Mouse (Mus musculus) CH12.LX (cell line): ENCODE data around the gene Phrf1. TPM values are rescaled to one million over a fixed set of nuclear protein-coding genes. Genes with fewer than 3 reads are reported as not detected.
A peak's percentile ranks its signal among the peaks of the same experiment; 100 is the strongest.

Experiments used
- DNase-seq: peaks from one replicate; pipeline ENCODE4 v3.0.0-alpha.2; 2013; ENCODE audit errors: extremely low read depth
- H3K27ac ChIP-seq: 2 replicates; pipeline ENCODE4 v1.5.1; 2012; ENCODE audit warnings: low read depth, mild to moderate bottlenecking, control low read depth, moderate library complexity; ENCODE audit not compliant: insufficient read depth
- H3K27me3 ChIP-seq: replicated peaks from 2 replicates; pipeline ENCODE3; 2012; ENCODE audit warnings: inconsistent platforms
- H3K36me3 ChIP-seq, 2 experiments: replicated peaks in 1 of 2; 2 replicates each; pipeline versions ENCODE3 to v1.6.1; 2012; ENCODE audit warnings: inconsistent platforms in 1 of 2, low read length in 1 of 2, mild to moderate bottlenecking in 1 of 2, mixed read lengths in 1 of 2, moderate library complexity in 1 of 2; ENCODE audit not compliant: control insufficient read depth in 1 of 2, insufficient read depth in 1 of 2
- H3K4me1 ChIP-seq, 2 experiments: 2 replicates each; pipeline ENCODE4 v1.6.1; 2012; ENCODE audit warnings: inconsistent platforms in 1 of 2, moderate library complexity in 1 of 2; ENCODE audit not compliant: insufficient read depth in 2 of 2, control insufficient read depth in 1 of 2
- H3K4me2 ChIP-seq: 2 replicates; pipeline ENCODE4 v1.6.1; 2012; ENCODE audit warnings: low read depth, mild to moderate bottlenecking, control low read depth; ENCODE audit not compliant: poor library complexity, insufficient read depth, severe bottlenecking
- H3K4me3 ChIP-seq, 3 experiments: fragments of 150-350 bp in 1 of 3; sonication (generic) in 1 of 3; replicated peaks in 1 of 3; 2 replicates each; pipeline versions ENCODE3 to v1.5.1; 2011 to 2012; ENCODE audit warnings: low read depth in 2 of 3, low read length in 2 of 3, mild to moderate bottlenecking in 2 of 3, moderate library complexity in 2 of 3, control low read depth in 1 of 3, improper control_type of control experiment in 1 of 3, inconsistent platforms in 1 of 3, mixed read lengths in 1 of 3; ENCODE audit not compliant: poor library complexity in 1 of 3
- H3K79me2 ChIP-seq: replicated peaks from 2 replicates; pipeline ENCODE4 v1.6.1; 2012; ENCODE audit warnings: mild to moderate bottlenecking, moderate library complexity; ENCODE audit not compliant: control insufficient read depth, poor library complexity, insufficient read depth, severe bottlenecking; ENCODE audit errors: extremely low read depth
- H3K9ac ChIP-seq: 2 replicates; pipeline ENCODE4 v1.6.1; 2012; ENCODE audit warnings: low read depth, mild to moderate bottlenecking, control low read depth, moderate library complexity; ENCODE audit not compliant: insufficient read depth
- H3K9me3 ChIP-seq: replicated peaks from 2 replicates; pipeline ENCODE3; 2012; ENCODE audit warnings: low read length, inconsistent platforms, mixed read lengths
- CHD1 ChIP-seq: IDR thresholded peaks from 2 replicates; pipeline ENCODE4 v1.6.1; 2012; ENCODE audit warnings: low read depth, low read length, improper control_type of control experiment, inconsistent platforms
- ETS1 ChIP-seq: conservative IDR thresholded peaks from 2 replicates; pipeline ENCODE4 v1.6.1; 2012; ENCODE audit warnings: low read depth, mild to moderate bottlenecking, inconsistent platforms, low read length, improper control_type of control experiment, moderate library complexity
- JUN ChIP-seq: IDR thresholded peaks from 2 replicates; pipeline ENCODE4 v1.6.1; 2011; ENCODE audit warnings: low read depth, mild to moderate bottlenecking, low read length, improper control_type of control experiment, moderate library complexity; ENCODE audit not compliant: insufficient read depth
- JUND ChIP-seq: conservative IDR thresholded peaks from 2 replicates; pipeline ENCODE4 v1.6.1; 2011; ENCODE audit warnings: low read depth, low read length, improper control_type of control experiment
- MAFK ChIP-seq: IDR thresholded peaks from 2 replicates; pipeline ENCODE4 v1.6.1; 2011; ENCODE audit warnings: low read length, improper control_type of control experiment; ENCODE audit not compliant: insufficient replicate concordance
- MAX ChIP-seq: IDR thresholded peaks from 2 replicates; pipeline ENCODE4 v1.6.1; 2011; ENCODE audit warnings: low read length, improper control_type of control experiment
- MEF2A ChIP-seq: IDR thresholded peaks from 2 replicates; pipeline ENCODE4 v1.6.1; 2014; ENCODE audit warnings: low read depth, mild to moderate bottlenecking, inconsistent platforms, low read length, improper control_type of control experiment, borderline replicate concordance
- MXI1 ChIP-seq: IDR thresholded peaks from 2 replicates; pipeline ENCODE4 v1.6.1; 2011; ENCODE audit warnings: mild to moderate bottlenecking, low read depth, low read length, improper control_type of control experiment
- NELFE ChIP-seq: IDR thresholded peaks from 2 replicates; pipeline ENCODE4 v1.6.1; 2011; ENCODE audit warnings: low read depth, low read length, improper control_type of control experiment
- PAX5 ChIP-seq: IDR thresholded peaks from 2 replicates; pipeline ENCODE4 v1.6.1; 2012; ENCODE audit warnings: low read length, inconsistent platforms, mixed read lengths
- POLR2A ChIP-seq: IDR thresholded peaks from 2 replicates; pipeline ENCODE4 v1.6.1; 2011; ENCODE audit warnings: low read depth, mild to moderate bottlenecking, improper control_type of control experiment, low read length
- RAD21 ChIP-seq: IDR thresholded peaks from 2 replicates; pipeline ENCODE4 v1.6.1; 2011; ENCODE audit warnings: low read depth, mild to moderate bottlenecking, low read length, improper control_type of control experiment, moderate library complexity
- RCOR1 ChIP-seq: conservative IDR thresholded peaks from 2 replicates; pipeline ENCODE4 v1.6.1; 2012; ENCODE audit warnings: low read depth, mild to moderate bottlenecking, inconsistent platforms, low read length, improper control_type of control experiment
- SMC3 ChIP-seq: IDR thresholded peaks from 2 replicates; pipeline ENCODE4 v1.6.1; 2011; ENCODE audit warnings: low read depth, low read length, improper control_type of control experiment
- TBP ChIP-seq: conservative IDR thresholded peaks from 2 replicates; pipeline ENCODE4 v1.6.1; 2011; ENCODE audit warnings: low read depth, low read length, improper control_type of control experiment
- TCF12 ChIP-seq: IDR thresholded peaks from 2 replicates; pipeline ENCODE4 v1.6.1; 2014; ENCODE audit warnings: low read depth, mild to moderate bottlenecking, inconsistent platforms, low read length, improper control_type of control experiment
- UBTF ChIP-seq: IDR thresholded peaks from 2 replicates; pipeline ENCODE4 v1.6.1; 2012; ENCODE audit warnings: low read depth, mild to moderate bottlenecking, inconsistent platforms, low read length, improper control_type of control experiment, moderate library complexity
- USF1 ChIP-seq: IDR thresholded peaks from 2 replicates; pipeline ENCODE4 v1.6.1; 2014; ENCODE audit warnings: low read depth, mild to moderate bottlenecking, inconsistent platforms, low read length, improper control_type of control experiment
- ZKSCAN1 ChIP-seq: IDR thresholded peaks from 2 replicates; pipeline ENCODE4 v1.6.1; 2012; ENCODE audit warnings: low read depth, inconsistent platforms, low read length, improper control_type of control experiment, borderline replicate concordance
- ZMIZ1 ChIP-seq: IDR thresholded peaks from 2 replicates; pipeline ENCODE4 v1.6.1; 2012; ENCODE audit warnings: low read depth, mild to moderate bottlenecking, inconsistent platforms, low read length, improper control_type of control experiment
- dilution Hi-C: fragments of 300-500 bp; cut with MboI; formaldehyde crosslinking; loops from 2 replicates; pipeline ENCODE4 v1.14.3; 2020; ENCODE audit warnings: low sequenced_read_pairs; ENCODE audit not compliant: extremely low pct_unique_long_range_greater_than_20kb, extremely low pct_ligation_motif_present
- in situ Hi-C: fragments of 300-500 bp; cut with MboI; formaldehyde crosslinking; loops from 3 replicates; pipeline ENCODE4 v1.14.3; 2019; ENCODE audit warnings: low sequenced_read_pairs, low pct_ligation_motif_present, low pct_unique_long_range_greater_than_20kb, mixed read lengths
- polyA plus RNA-seq: library from polyadenylated mRNA; unstranded; fragments of >175 nt; gene quantifications from 2 replicates; pipeline ENCODE4 v1.2.1, GENCODE M21; 2012; ENCODE audit warnings: low read depth; ENCODE audit not compliant: insufficient read length
- total RNA-seq, 2 experiments: library from RNA; depleted of rRNA; stranded (reverse); fragments of 300-350 nt in 1 of 2; fragments of >200 nt in 1 of 2; gene quantifications; 2 replicates each; pipeline ENCODE4 v1.2.3; 2012 to 2014

Phrf1 gene
- total and polyA plus RNA-seq, 3 experiments, result 22.4 to 59.2 (median 52.5) TPM

DNA sequence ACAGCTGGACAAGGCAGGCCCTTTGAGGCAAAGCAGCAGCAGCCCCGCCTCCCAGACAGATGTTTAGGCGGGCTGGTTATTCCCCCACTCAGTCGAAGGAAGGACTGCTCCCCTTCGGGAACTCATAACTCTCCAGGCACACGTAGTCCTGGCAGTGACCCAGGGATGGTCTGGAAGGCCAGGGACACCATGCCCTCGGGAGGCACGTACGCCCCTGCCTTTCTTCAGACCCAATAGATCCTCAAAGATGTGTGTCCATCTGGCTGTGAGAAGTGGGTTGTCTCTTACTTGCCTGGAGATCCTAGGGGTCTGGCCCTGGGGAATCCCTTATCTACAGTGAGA lies 6.5 kb upstream of the Phrf1 start:
- TF ChIP-seq TCF12, result 0 out of 2 replicates have a peak, but pooled peaks have one; percentile 37
- TF ChIP-seq PAX5, result no peak
- Histone ChIP-seq H3K27ac (no peak overlapping the region), H3K27me3 (peaks cover 19% of the 10 kb centered on the region), H3K9me3 (peaks cover 6% of the 10 kb centered on the region), H3K4me1 (peaks cover 13 to 44% of the 10 kb centered on the region in 2 experiments), H3K36me3 (peaks cover 0 to 26% of the 10 kb centered on the region in 2 experiments), H3K9ac (peak overlapping the region; percentile 51), H3K79me2 (no peaks in the 10 kb centered on the region), H3K4me2 (peak overlapping the region; percentile 52; the same call in 1 of the 2 replicates), H3K4me3 (peak overlapping the region in 2 of 3 experiments; percentile 5 to 39)
- DNase-seq, result no peak
- dilution Hi-C loops (no loop called here), in situ Hi-C loops (no loop called here)

DNA sequence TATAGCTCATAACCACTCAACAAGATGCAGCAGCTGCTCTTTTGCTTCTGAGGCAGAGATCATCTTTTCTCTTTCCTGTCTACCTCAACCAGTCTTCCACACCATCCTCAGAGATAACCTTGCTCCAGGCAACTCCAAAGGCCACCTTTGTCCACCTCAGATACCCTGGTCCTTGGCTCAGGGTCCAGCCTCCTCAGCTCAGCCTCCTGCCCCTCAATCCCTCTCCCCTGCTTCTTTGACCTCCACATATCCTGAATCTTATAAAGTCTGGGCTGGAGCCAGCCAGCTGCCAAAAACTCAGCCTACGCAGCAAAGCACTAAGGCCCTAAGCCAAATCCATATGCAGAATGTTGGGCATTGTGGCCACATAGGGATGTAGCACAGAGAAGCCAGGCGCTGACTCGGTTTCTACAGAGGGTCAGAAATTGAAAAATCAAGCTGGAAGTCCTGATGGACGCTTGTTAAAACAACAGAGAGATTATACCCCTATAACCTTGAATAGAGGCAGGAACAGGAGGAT lies 5.8 kb upstream of the Phrf1 start:
- H3K27ac ChIP-seq, result no peak overlapping the region
- dilution Hi-C loops (no loop called here), in situ Hi-C loops (no loop called here)
- H3K4me1 ChIP-seq, result peaks cover 13 to 44% of the 10 kb centered on the region in 2 experiments
- no peaks in the 10 kb centered on the region for H3K79me2 ChIP-seq
- peaks cover 22% of the 10 kb centered on the region for H3K27me3 ChIP-seq
- no peak for DNase-seq
- TF ChIP-seq TCF12, result no peak
- TF ChIP-seq ETS1, result no peak
- no peak for TF ChIP-seq ZMIZ1
- no peak for TF ChIP-seq MAX
- no peak for TF ChIP-seq POLR2A
- TF ChIP-seq RCOR1, result no peak
- TF ChIP-seq SMC3, result no peak
- no peak for TF ChIP-seq RAD21
- no peak for TF ChIP-seq JUND
- no peak for TF ChIP-seq NELFE
- no peak for TF ChIP-seq CHD1
- TF ChIP-seq MAFK, result no peak
- TF ChIP-seq USF1, result no peak
- TF ChIP-seq MXI1, result no peak
- no peak for TF ChIP-seq UBTF
- no peak for TF ChIP-seq MEF2A
- TF ChIP-seq ZKSCAN1, result no peak
- no peak for TF ChIP-seq TBP
- no peak for TF ChIP-seq JUN
- H3K36me3 ChIP-seq, result peaks cover 0 to 20% of the 10 kb centered on the region in 2 experiments
- H3K4me3 ChIP-seq, result no peak overlapping the region
- H3K9ac ChIP-seq, result peak overlapping the region; percentile 51
- H3K4me2 ChIP-seq, result peak overlapping the region; percentile 52; the same call in 1 of the 2 replicates
- peaks cover 7% of the 10 kb centered on the region for H3K9me3 ChIP-seq
